Mouse (Mus musculus): ENCODE data around the gene Rcn3.
A peak's percentile ranks its signal among the peaks of the same experiment; 100 is the strongest.

DNA sequence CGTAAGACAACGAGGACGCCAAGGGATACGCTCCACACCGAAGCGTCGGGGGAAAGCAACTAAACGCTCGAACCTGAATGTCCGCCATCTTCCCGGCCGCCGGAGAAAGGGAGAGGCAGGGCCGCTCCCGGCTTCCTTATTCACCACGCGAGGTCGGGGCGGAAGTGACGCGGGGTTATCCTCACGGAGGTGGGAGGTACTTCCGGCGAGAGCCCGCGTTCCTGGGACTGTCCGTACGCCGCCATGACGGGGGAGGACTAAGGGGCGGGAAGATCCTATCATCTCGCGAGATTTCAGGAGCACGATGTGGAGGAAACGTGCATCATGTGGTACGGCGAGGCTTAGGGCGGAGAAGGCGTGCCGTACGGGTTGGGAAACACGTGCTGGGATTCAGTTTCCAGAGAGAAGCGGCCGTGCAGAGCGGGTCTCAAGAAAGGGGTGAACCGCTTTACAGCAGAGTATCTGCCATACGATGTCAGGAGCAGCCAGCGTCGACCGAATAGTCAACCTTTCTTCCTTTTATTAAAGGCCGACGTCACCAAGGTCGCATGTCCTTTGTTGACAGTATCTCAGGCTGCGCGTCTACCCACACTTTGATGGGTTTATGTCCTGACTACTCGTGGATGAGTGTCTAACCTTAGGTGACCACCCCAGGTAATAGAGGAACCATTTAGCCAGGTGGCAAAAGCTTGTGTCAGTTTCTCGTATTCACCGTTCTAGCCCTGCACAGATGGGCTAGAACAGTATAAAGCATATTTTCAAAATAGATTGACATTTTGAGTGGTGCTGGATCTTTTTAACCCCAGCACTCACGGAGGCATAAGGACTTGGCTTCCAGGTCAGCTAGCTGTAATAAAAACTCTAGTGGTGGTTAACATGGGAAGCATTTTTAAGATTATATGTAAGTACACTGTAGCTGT, 32.5 kb upstream of the Rcn3 start, which contains the start of gene Rps11:
- TF ChIP-seq CTCF (IDR thresholded peaks at IDR 0.05; ENCODE audit: extremely low read depth, insufficient read depth, low read length) (no peak), POLR2A (IDR thresholded peaks at IDR 0.05; ENCODE audit: extremely low read depth, insufficient read depth, low read length) (peak; percentile 74)

All from cortical plate, adult 2 months (tissue).